Mouse (Mus musculus) heart, adult 11 months (tissue): ENCODE measurements around the gene Rnf186.

Experiments
- DNase-seq: peaks from one replicate; pipeline ENCODE4 v3.0.0; 2022

Rnf186 gene

GRCm38 (mm10) chr4:138966866-138967265, at the start of gene Rnf186:
Rnf186 (plus strand) TSS chr4:138967112.
- no peak for DNase-seq

- no peak for DNase-seq
These were observed 49.6 kb upstream of the Rnf186 start for GRCm38 (mm10) chr4:138917282-138917681.

GRCm38 (mm10) chr4:138921254-138922130, 45.4 kb upstream of the Rnf186 start:
- DNase-seq, result no peak

GRCm38 (mm10) chr4:138922131-138922459, 44.8 kb upstream of the Rnf186 start:
- peak; percentile 99 for DNase-seq

GRCm38 (mm10) chr4:138925561-138925960, 41.4 kb upstream of the Rnf186 start:
- DNase-seq, result no peak

- no peak for DNase-seq
These were observed 33.0 kb upstream of the Rnf186 start for GRCm38 (mm10) chr4:138933862-138934261.

GRCm38 (mm10) chr4:138934456-138935145, 32.3 kb upstream of the Rnf186 start:
- DNase-seq, result no peak

GRCm38 (mm10) chr4:138938495-138939269, 28.2 kb upstream of the Rnf186 start:
- DNase-seq, result no peak

- DNase-seq, result no peak
These were observed 27.4 kb upstream of the Rnf186 start for GRCm38 (mm10) chr4:138939481-138939880.

- DNase-seq, result no peak
These were observed 25.5 kb upstream of the Rnf186 start for GRCm38 (mm10) chr4:138941401-138941800.

- DNase-seq, result no peak
These were observed 24.9 kb upstream of the Rnf186 start for GRCm38 (mm10) chr4:138941966-138942365.

GRCm38 (mm10) chr4:138943730-138944129, 23.2 kb upstream of the Rnf186 start:
- DNase-seq, result peak; percentile 98

GRCm38 (mm10) chr4:138948257-138948656, 18.7 kb upstream of the Rnf186 start:
- DNase-seq, result no peak

- no peak for DNase-seq
These were observed 8.3 kb upstream of the Rnf186 start for GRCm38 (mm10) chr4:138958612-138959011.

- DNase-seq, result no peak
These were observed 7.8 kb upstream of the Rnf186 start for GRCm38 (mm10) chr4:138959120-138959519.

- no peak for DNase-seq
These were observed 7.0 kb upstream of the Rnf186 start for GRCm38 (mm10) chr4:138959926-138960325.

GRCm38 (mm10) chr4:138962719-138963118, 4.2 kb upstream of the Rnf186 start:
- no peak for DNase-seq

- DNase-seq, result no peak
These were observed 1.0 kb upstream of the Rnf186 start for GRCm38 (mm10) chr4:138965871-138966270.

GRCm38 (mm10) chr4:138967485-138967884, 573 bp downstream of the Rnf186 start:
- no peak for DNase-seq

- no peak for DNase-seq
These were observed 2.1 kb downstream of the Rnf186 start for GRCm38 (mm10) chr4:138968772-138969556.

GRCm38 (mm10) chr4:138969736-138970135, 2.8 kb downstream of the Rnf186 start:
- DNase-seq, result no peak

GRCm38 (mm10) chr4:138971371-138971770, 4.5 kb downstream of the Rnf186 start:
- no peak for DNase-seq
